Mouse (Mus musculus) embryonic facial prominence, embryonic 14.5 days (tissue): ENCODE results near the gene Gm4707. TPM values are rescaled to one million over a fixed set of nuclear protein-coding genes. Genes with fewer than 3 reads are reported as not detected.
"Not testable (repeated sequence)": the region's sequence is repeated elsewhere in the genome, so short reads cannot be mapped to it uniquely, and the experiment has no call there.

Experiments used
- ATAC-seq: fragments of 200-750 bp; cut with Nextera tagmentation; 2 replicates; pipeline ENCODE4 v1.8.0; 2017; ENCODE audit warnings: low read depth, moderate number of reproducible peaks, moderate TSS enrichment
- DNase-seq: peaks from one replicate; pipeline ENCODE4 v3.0.0-alpha.2; 2015; ENCODE audit warnings: low spot score
- H3K27ac ChIP-seq: fragments of 300-500 bp; sonication (generic); replicated peaks from 2 replicates; pipeline ENCODE4 v1.5.1; 2014; ENCODE audit warnings: low read depth, mild to moderate bottlenecking, low read length, moderate library complexity
- H3K27me3 ChIP-seq: fragments of 300-500 bp; sonication (generic); replicated peaks from 2 replicates; pipeline ENCODE4 v1.6.1; 2014; ENCODE audit warnings: low read length; ENCODE audit not compliant: control insufficient read depth, insufficient read depth
- H3K36me3 ChIP-seq: fragments of 300-500 bp; sonication (generic); 2 replicates; pipeline ENCODE4 v1.6.1; 2014; ENCODE audit warnings: low read length, mixed read lengths; ENCODE audit not compliant: control insufficient read depth, insufficient read depth
- H3K4me1 ChIP-seq: fragments of 300-500 bp; sonication (generic); 2 replicates; pipeline ENCODE4 v1.6.1; 2014; ENCODE audit warnings: antibody characterized with exemption, low read length; ENCODE audit not compliant: control insufficient read depth, insufficient read depth
- H3K4me2 ChIP-seq: fragments of 300-500 bp; sonication (generic); 2 replicates; pipeline ENCODE4 v1.6.1; 2014; ENCODE audit warnings: low read depth, mild to moderate bottlenecking, low read length, moderate library complexity, mixed read lengths
- H3K4me3 ChIP-seq: fragments of 300-500 bp; sonication (generic); 2 replicates; pipeline ENCODE4 v1.5.1; 2014; ENCODE audit warnings: low read depth, mild to moderate bottlenecking, low read length
- H3K9ac ChIP-seq: fragments of 300-500 bp; sonication (generic); 2 replicates; pipeline ENCODE4 v1.6.1; 2014; ENCODE audit warnings: low read depth, mild to moderate bottlenecking, low read length, moderate library complexity, mixed read lengths
- H3K9me3 ChIP-seq: fragments of 300-500 bp; sonication (generic); 2 replicates; pipeline ENCODE4 v1.6.1; 2016; ENCODE audit warnings: low read length; ENCODE audit not compliant: control insufficient read depth
- WGBS: fragments of 180-500 bp; shearing (Covaris S2); extraction: QIAGEN DNeasy Blood & Tissue Kit; methylation state at CpG from one replicate; pipeline ENCODE4 v1.1.7; 2014; 5-methylcytosine and 5-hydroxymethylcytosine counted together
- polyA plus RNA-seq: library from polyadenylated mRNA; unstranded; fragments of >200 nt; fragmentation: Nextera tagmentation; extraction: Ambion mirVana; gene quantifications from 2 replicates; pipeline ENCODE4 v1.2.1, GENCODE M21; 2014

Gm4707 gene
- polyA plus RNA-seq, 1 experiment from 2014 or later: 2.3 TPM

- Histone ChIP-seq H3K27ac (no peak overlapping the region), H3K4me2 (no peak overlapping the region), H3K36me3 (no peaks in the 10 kb centered on the region), H3K9ac (no peak overlapping the region), H3K4me3 (no peak overlapping the region), H3K9me3 (no peaks in the 10 kb centered on the region), H3K4me1 (peaks cover 3% of the 10 kb centered on the region; the same call in 1 of the 2 replicates), H3K27me3 (no peaks in the 10 kb centered on the region)
- no peak for ATAC-seq
- WGBS: 74% methylated on average over 2 of the region's 2 CpGs
- DNase-seq: no peak
These were observed 11.5 kb upstream of the Gm4707 start for GRCm38 (mm10) chr17:71471261-71471660.

GRCm38 (mm10) chr17:71460312-71460711, 594 bp upstream of the Gm4707 start:
- no peaks in the 10 kb centered on the region for H3K4me1 ChIP-seq
- DNase-seq: no peak
- H3K27ac ChIP-seq: no peak overlapping the region
- ATAC-seq: no peak
- H3K4me3 ChIP-seq: no peak overlapping the region
- H3K36me3 ChIP-seq: peaks cover 38% of the 10 kb centered on the region
- WGBS: 88% methylated on average over 3 of the region's 3 CpGs
- H3K27me3 ChIP-seq: no peaks in the 10 kb centered on the region
- H3K4me2 ChIP-seq: no peak overlapping the region
- H3K9me3 ChIP-seq: no peaks in the 10 kb centered on the region
- no peak overlapping the region for H3K9ac ChIP-seq

GRCm38 (mm10) chr17:71457361-71457760, 2.4 kb downstream of the Gm4707 start:
- WGBS: 95% methylated on average over 6 of the region's 6 CpGs
- H3K36me3 ChIP-seq: peaks cover 39% of the 10 kb centered on the region
- not testable (repeated sequence) for H3K9ac ChIP-seq

GRCm38 (mm10) chr17:71445191-71445590, 14.5 kb downstream of the Gm4707 start:
- 98% methylated on average over 6 of the region's 6 CpGs for WGBS

More at GRCm38 (mm10) chr17:71457361-71457760, 2.4 kb downstream of the Gm4707 start:
- DNase-seq, H3K27ac ChIP-seq, H3K9me3 ChIP-seq, H3K4me3 ChIP-seq, H3K27me3 ChIP-seq, ATAC-seq, H3K4me2 ChIP-seq, H3K4me1 ChIP-seq: not testable (repeated sequence)

GRCm38 (mm10) chr17:71444718-71445117, 15.0 kb downstream of the Gm4707 start:
- Histone ChIP-seq H3K27me3 (no peaks in the 10 kb centered on the region), H3K4me2 (no peak overlapping the region), H3K9me3 (no peaks in the 10 kb centered on the region; the same call in 1 of the 2 replicates), H3K4me1 (no peaks in the 10 kb centered on the region), H3K4me3 (no peak overlapping the region), H3K9ac (no peak overlapping the region), H3K27ac (no peak overlapping the region), H3K36me3 (peaks cover 46% of the 10 kb centered on the region)
- WGBS: 84% methylated on average over 2 of the region's 2 CpGs
- no peak for DNase-seq
- ATAC-seq: no peak

More at GRCm38 (mm10) chr17:71445191-71445590, 14.5 kb downstream of the Gm4707 start:
- Histone ChIP-seq H3K4me2 (no peak overlapping the region), H3K9me3 (no peaks in the 10 kb centered on the region; the same call in 1 of the 2 replicates), H3K27me3 (no peaks in the 10 kb centered on the region), H3K4me3 (no peak overlapping the region), H3K4me1 (no peaks in the 10 kb centered on the region), H3K36me3 (peaks cover 46% of the 10 kb centered on the region), H3K9ac (no peak overlapping the region), H3K27ac (no peak overlapping the region)
- DNase-seq (no peak), ATAC-seq (no peak)

- Histone ChIP-seq H3K4me2 (no peak overlapping the region), H3K27me3 (no peaks in the 10 kb centered on the region), H3K9me3 (no peaks in the 10 kb centered on the region; the same call in 1 of the 2 replicates), H3K4me3 (no peak overlapping the region), H3K27ac (no peak overlapping the region), H3K4me1 (no peaks in the 10 kb centered on the region), H3K36me3 (peaks cover 48% of the 10 kb centered on the region), H3K9ac (no peak overlapping the region)
- no peak for DNase-seq
- no peak for ATAC-seq
- WGBS: 95% methylated on average over 3 of the region's 3 CpGs
These were observed 15.6 kb downstream of the Gm4707 start for GRCm38 (mm10) chr17:71444126-71444525.

GRCm38 (mm10) chr17:71443273-71443672, 16.4 kb downstream of the Gm4707 start:
- DNase-seq (no peak), ATAC-seq (no peak)
- Histone ChIP-seq H3K36me3 (peaks cover 48% of the 10 kb centered on the region), H3K9ac (no peak overlapping the region), H3K4me3 (no peak overlapping the region), H3K27me3 (no peaks in the 10 kb centered on the region), H3K4me2 (no peak overlapping the region), H3K9me3 (no peaks in the 10 kb centered on the region; the same call in 1 of the 2 replicates), H3K27ac (no peak overlapping the region), H3K4me1 (no peaks in the 10 kb centered on the region)
- 90% methylated on average over 6 of the region's 6 CpGs for WGBS

- not testable (repeated sequence) for H3K4me3 ChIP-seq, H3K27me3 ChIP-seq, H3K27ac ChIP-seq, ATAC-seq, DNase-seq, H3K9ac ChIP-seq, H3K4me1 ChIP-seq, H3K4me2 ChIP-seq
- Histone ChIP-seq H3K9me3 (peaks cover 18% of the 10 kb centered on the region), H3K36me3 (peaks cover 53% of the 10 kb centered on the region)
- 100% methylated on average over 2 of the region's 2 CpGs for WGBS
These were observed 37.2 kb downstream of the Gm4707 start for GRCm38 (mm10) chr17:71422502-71422901.

- not testable (repeated sequence) for H3K27ac ChIP-seq, H3K27me3 ChIP-seq, H3K4me3 ChIP-seq, ATAC-seq, H3K4me2 ChIP-seq, DNase-seq, H3K9ac ChIP-seq, H3K4me1 ChIP-seq
- peaks cover 57% of the 10 kb centered on the region for H3K36me3 ChIP-seq
- WGBS: 88% methylated on average over 5 of the region's 5 CpGs
- H3K9me3 ChIP-seq: peaks cover 18% of the 10 kb centered on the region
These were observed 40.3 kb downstream of the Gm4707 start for GRCm38 (mm10) chr17:71419448-71419847.
